Mouse (Mus musculus) lung, adult 2 months (tissue): ENCODE data around the gene Chrnd. TPM values are rescaled to one million over a fixed set of nuclear protein-coding genes. Genes with fewer than 3 reads are reported as not detected.

Experiments used
- DNase-seq: peaks from one replicate; pipeline ENCODE4 v3.0.0; 2022
- H3K4me1 ChIP-seq: fragments of 200-500 bp; 2 replicates; pipeline ENCODE4 v1.6.1; 2011; ENCODE audit warnings: low read length; ENCODE audit not compliant: control insufficient read depth, insufficient read depth
- H3K4me3 ChIP-seq: fragments of 200-500 bp; replicated peaks from 2 replicates; pipeline ENCODE3; 2011; ENCODE audit warnings: low read depth, mild to moderate bottlenecking, control low read depth, low read length; ENCODE audit errors: extremely low read depth
- CTCF ChIP-seq: fragments of 200-500 bp; IDR thresholded peaks from 2 replicates; pipeline ENCODE4 v1.5.1; 2011; ENCODE audit warnings: mild to moderate bottlenecking, low read length, control low read depth; ENCODE audit not compliant: insufficient read depth
- POLR2A ChIP-seq: fragments of 200-500 bp; IDR thresholded peaks from 2 replicates; pipeline ENCODE4 v1.6.1; 2011; ENCODE audit warnings: low read depth, mild to moderate bottlenecking, control low read depth, low read length, borderline replicate concordance; ENCODE audit errors: extremely low read depth
- WGBS: fragments of 180-500 bp; shearing (Covaris S2); methylation state at CpG from one replicate; pipeline ENCODE4 v1.1.7; 2018; 5-methylcytosine and 5-hydroxymethylcytosine counted together
- polyA plus RNA-seq: library from polyadenylated mRNA; depleted of rRNA; stranded (reverse); fragments of >200 nt; gene quantifications from 2 replicates; pipeline ENCODE4 v1.2.3, GENCODE M21; 2012

The Chrnd gene
- polyA plus RNA-seq, 1 experiment, result 0.56 TPM

DNA sequence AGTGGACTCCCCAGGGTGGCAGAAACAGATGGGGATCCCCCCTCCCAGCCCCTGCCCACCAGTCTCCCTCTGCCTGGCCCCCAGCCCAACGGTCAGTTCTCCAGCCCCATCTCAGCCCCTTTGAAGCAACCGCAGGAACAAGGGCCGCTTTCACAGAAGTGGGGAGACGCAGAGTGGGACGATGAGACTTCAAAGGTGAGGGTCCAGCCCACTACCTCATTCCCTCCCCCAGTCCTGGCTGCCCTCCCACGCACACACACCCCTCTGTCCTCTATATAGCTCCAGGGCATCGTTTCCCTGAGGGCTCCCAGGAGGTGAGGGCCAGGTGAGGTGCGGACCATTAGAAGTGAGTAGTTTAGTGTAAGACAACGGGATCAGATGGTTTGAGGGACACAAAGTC, 7.4 kb upstream of the Chrnd start, which contains the start of gene Prss56:
Gene Prss56, plus strand, starts transcription at position 301 of the 400 bp plus-strand sequence.
- WGBS, result 66% methylated on average over 9 of the region's 9 CpGs
- DNase-seq, result no peak
- TF ChIP-seq CTCF, result no peak
- TF ChIP-seq POLR2A, result no peak
- Histone ChIP-seq H3K4me1 (peaks cover 4% of the 10 kb centered on the region; the same call in 1 of the 2 replicates), H3K4me3 (no peak within 1 kb of the TSS)

DNA sequence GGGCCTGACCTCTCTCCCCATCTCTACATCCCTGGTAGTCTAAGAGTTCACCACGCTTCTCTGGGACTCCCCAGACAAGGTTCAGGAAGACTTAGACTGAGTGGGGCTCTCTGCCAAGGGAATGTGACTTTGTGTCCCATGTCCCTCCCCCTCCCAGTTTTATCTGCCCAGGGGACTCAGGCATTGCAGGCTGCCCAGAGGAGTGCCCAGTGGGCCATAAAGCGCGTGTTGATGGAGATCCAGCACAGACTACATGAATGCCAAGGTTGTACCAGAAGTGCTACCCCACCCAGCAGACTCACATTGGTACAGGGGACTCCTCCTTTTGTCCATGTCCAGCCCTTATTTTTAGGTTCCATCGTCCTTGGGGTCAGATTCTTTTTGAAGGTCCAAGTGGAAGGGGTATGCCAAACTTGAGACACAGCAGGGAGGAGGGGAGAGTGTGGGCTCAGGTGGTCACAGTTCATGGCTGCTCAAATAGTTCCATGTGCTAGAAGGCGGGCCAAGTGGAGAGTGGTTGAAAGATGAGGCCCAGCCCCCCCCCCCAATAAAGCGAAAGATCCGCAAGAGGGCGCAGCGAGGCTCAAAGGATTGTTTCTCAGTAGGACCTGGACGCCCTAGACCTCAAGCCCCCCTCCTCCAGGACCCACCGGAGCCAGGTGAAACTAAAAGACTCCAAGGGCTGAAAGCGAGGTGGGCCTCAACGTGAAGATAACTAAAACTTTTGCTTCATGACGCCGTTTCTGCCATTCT, 6.2 kb upstream of the Chrnd start:
- H3K4me1 ChIP-seq, result peaks cover 4% of the 10 kb centered on the region; the same call in 1 of the 2 replicates
- WGBS, result 34% methylated on average over 15 of the region's 15 CpGs
- TF ChIP-seq CTCF, result no peak
- no peak for TF ChIP-seq POLR2A
- DNase-seq, result no peak
- no peak overlapping the region for H3K4me3 ChIP-seq

DNA sequence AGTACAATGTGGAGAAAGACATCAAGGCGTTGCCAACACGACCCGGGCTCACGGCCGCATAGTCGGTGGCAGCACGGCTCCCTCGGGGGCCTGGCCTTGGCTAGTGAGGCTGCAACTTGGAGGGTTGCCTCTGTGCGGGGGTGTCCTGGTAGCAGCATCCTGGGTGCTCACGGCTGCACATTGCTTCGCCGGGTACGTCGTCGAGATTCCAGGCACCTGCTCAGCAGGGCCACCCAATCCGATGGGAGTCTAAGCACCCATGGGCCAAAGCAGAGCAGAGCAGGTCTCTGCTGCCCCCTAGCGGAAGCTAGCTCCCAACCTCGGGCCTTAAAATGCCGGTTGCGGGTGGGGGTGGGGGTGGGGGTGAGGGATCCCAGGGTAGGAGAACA, 5.7 kb upstream of the Chrnd start:
- DNase-seq, result peak; percentile 70
- H3K4me1 ChIP-seq, result peaks cover 4% of the 10 kb centered on the region; the same call in 1 of the 2 replicates
- WGBS, result 11% methylated on average over 20 of the region's 20 CpGs
- TF ChIP-seq CTCF (peak; percentile 77), POLR2A (no peak)
- H3K4me3 ChIP-seq, result no peak overlapping the region

DNA sequence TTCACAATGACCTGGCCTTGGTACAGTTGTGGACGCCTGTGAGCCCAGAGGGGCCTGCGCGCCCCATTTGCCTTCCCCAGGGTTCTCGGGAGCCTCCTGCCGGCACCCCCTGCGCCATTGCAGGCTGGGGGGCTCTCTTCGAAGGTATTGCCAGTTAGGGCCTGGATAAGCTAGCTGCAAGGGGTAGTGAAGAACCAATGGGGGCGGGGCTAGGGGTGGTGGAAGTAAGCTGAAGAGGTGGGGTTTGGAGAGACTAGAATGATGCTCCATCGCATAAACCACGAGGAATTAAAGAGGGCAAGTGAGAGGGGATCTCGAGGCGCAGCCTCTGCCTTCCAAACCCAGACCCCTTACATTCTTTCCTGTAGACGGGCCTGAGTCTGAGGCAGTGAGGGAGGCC, 4.9 kb upstream of the Chrnd start:
- Histone ChIP-seq H3K4me1 (peaks cover 4% of the 10 kb centered on the region; the same call in 1 of the 2 replicates), H3K4me3 (no peak overlapping the region)
- 18% methylated on average over 13 of the region's 13 CpGs for WGBS
- DNase-seq, result no peak
- TF ChIP-seq CTCF, result no peak
- TF ChIP-seq POLR2A, result no peak

DNA sequence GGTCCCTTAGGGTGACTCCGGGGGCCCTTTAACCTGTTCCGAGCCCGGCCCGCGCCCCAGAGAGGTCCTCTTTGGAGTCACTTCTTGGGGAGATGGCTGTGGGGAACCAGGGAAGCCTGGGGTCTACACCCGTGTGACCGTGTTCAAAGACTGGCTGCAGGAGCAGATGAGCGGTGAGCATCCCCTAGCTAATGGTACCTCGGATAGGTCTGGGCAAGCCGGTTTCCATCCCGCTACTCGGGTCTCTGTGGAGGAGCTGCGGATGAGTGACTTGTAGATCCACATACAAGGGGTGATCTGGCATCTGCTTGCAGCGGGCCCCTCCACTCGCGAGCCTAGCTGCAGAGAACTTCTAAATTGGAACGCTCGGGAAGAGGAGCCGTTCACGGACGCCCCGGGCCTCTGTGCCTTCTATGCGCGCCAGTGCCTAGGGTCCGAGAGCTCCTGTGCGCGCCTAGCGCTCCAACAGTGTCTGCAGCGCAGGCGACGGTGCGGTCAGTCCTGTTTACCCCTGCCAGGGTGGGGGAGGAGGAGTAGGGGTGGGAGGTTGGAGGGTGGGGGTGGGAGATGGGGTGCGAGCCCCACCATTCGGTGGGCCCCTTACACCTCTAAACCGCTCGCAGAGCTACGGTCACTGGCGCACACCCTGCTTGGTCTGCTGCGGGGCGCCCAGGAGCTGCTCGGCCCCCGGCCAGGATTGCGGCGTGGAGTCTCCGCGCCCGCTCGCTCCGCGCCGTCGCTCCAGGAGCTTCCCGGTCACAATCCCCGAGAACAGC, 4.0 kb upstream of the Chrnd start:
- WGBS, result 2% methylated on average over 54 of the region's 54 CpGs
- peak; percentile 14 for DNase-seq
- Histone ChIP-seq H3K4me3 (peak overlapping the region; percentile 68), H3K4me1 (peaks cover 4% of the 10 kb centered on the region; the same call in 1 of the 2 replicates)
- TF ChIP-seq POLR2A (no peak), CTCF (no peak)

DNA sequence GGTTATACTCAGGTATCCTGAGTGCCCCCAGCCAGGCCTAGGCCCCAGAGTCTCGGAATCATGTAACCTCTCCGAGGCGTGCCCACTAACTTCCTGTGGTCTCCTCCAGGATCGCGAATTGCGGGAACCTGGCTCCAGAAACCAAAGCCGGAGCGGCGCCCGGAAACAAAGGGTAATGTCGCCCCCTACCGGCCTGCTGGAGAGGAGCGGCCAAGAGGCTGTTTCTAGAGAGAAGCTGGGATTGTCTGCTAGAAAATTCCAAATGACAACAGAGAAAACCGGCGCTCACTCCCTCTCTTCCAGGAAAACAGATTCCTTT, 3.4 kb upstream of the Chrnd start:
- Histone ChIP-seq H3K4me1 (peaks cover 4% of the 10 kb centered on the region; the same call in 1 of the 2 replicates), H3K4me3 (peak overlapping the region; percentile 68)
- TF ChIP-seq CTCF (peak; percentile 72), POLR2A (no peak)
- 1% methylated on average over 15 of the region's 15 CpGs for WGBS
- DNase-seq, result peak; percentile 71

DNA sequence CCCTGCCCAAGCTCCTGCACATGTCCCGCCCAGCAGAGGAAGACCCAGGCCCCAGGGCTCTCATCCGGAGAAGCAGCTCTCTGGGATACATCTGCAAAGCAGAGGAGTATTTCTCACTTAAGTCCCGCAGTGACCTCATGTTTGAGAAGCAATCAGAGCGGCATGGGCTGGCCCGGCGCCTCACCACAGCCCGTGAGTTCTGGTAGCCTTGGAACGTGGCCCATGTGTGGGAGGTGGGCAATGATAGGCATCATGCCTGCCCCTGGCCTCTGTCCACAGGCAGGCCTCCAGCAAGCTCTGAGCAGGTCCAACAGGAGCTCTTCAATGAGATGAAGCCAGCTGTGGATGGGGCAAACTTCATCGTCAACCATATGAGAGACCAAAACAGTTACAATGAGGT, 6.9 kb downstream of the Chrnd start:
- DNase-seq, result no peak
- 75% methylated on average over 9 of the region's 9 CpGs for WGBS
- H3K4me1 ChIP-seq, result no peaks in the 10 kb centered on the region
- no peak overlapping the region for H3K4me3 ChIP-seq
- TF ChIP-seq CTCF (no peak), POLR2A (no peak)

DNA sequence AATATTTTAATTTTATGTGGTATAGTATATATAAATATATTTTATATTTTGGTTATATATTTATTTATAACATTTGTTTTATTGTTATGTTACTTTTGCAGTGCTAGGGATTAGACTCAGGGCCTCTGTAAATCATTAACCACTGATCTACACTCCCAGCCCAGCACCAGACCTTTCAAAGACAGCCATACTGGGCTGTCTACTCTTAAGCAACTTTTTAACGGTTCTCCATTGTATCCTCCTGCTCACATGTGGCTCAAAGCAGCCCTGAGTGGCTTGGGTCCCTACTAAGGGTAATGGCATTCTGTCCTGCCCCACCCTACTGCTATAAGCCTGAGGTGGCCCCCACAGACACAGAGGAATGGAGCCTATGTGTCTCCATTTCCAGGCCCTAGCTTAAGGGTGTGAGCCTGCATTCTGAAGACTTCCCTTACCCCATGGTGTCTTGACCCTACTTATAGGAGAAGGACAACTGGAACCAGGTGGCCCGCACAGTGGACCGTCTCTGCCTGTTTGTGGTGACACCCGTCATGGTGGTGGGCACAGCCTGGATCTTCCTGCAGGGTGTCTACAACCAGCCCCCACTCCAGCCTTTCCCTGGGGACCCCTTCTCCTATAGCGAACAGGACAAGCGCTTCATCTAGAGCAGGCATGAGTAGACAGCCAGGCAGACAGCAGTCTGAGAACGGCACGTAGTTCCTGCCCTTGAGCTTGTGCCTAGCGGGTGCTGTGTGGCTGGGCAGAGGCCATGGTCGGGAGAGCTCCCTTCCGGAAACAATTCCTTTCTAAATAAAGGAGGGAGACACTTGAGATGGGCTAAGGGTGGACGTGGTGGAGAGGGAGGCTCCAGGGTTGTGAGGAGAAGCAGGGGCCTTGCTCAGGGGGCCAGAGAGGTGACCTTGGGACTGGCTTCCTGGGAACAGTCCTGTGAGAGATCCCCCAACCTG, 8.0 kb downstream of the Chrnd start:
- Histone ChIP-seq H3K4me1 (no peaks in the 10 kb centered on the region), H3K4me3 (no peak overlapping the region)
- 64% methylated on average over 12 of the region's 12 CpGs for WGBS
- DNase-seq, result no peak
- no peak for TF ChIP-seq CTCF
- no peak for TF ChIP-seq POLR2A

DNA sequence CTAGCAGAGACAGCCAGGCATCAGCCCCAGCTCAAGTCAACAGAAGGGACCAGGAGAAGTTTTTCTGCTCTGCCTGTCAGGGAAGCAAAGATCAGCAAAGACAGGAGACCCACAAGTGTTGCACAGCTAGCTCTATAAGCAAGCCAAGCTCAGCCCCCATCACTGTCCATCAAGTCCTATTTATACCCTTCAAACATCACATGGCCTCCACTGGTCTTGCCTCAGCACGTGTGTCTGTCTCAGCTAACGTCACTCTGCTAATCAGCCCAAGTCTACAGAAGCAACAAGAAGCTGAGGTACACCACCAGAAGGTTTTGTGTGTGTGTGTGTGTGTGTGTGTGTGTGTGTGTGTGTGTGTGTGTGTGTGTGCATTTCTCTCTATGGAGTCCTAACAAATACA, 10.4 kb downstream of the Chrnd start:
- Histone ChIP-seq H3K4me3 (no peak overlapping the region), H3K4me1 (no peaks in the 10 kb centered on the region)
- DNase-seq, result no peak
- TF ChIP-seq POLR2A (no peak), CTCF (no peak)
- WGBS, result 45% methylated on average over 2 of the region's 2 CpGs
